Mouse (Mus musculus): ENCODE results near the gene Ccdc73. TPM values are rescaled to one million over a fixed set of nuclear protein-coding genes. Genes with fewer than 3 reads are reported as not detected.
"Not testable (repeated sequence)": the region's sequence is repeated elsewhere in the genome, so short reads cannot be mapped to it uniquely, and the experiment has no call there.

Ccdc73 gene
- polyA plus RNA-seq, 1 experiment from 2014 or later = 10.2 TPM

DNA sequence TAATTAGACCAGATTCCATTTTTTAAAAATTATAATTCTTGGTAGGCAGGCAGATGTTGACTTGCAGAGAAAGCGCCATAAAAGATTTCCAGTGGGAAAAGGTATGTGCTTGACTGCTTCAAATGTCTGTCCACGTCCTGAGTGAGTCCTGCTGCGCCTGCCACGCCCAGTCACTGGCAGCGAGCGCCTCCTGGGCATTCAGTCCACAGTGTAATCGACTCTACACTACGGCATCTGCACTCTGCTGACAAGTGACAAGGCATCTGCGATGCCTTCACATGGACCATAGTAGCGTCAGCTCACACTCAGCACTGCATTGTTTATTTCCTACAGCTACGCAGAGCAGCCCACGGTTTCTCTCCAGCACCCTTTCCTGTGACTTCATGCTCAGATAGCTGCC, 158.0 kb downstream of the Ccdc73 start:
- not testable (repeated sequence) for DNase-seq (ENCODE audit: low spot score); H3K9me3 ChIP-seq (ENCODE audit: control insufficient read depth, low read length); H3K4me3 ChIP-seq (ENCODE audit: low read depth, low read length); H3K4me2 ChIP-seq (ENCODE audit: low read length); ATAC-seq (replicated peaks; ENCODE audit: low FRiP score, low TSS enrichment, low read depth); H3K27me3 ChIP-seq (replicated peaks; ENCODE audit: control insufficient read depth, insufficient read depth, low read length); H3K9ac ChIP-seq (ENCODE audit: low read length); H3K27ac ChIP-seq (ENCODE audit: low read depth); H3K4me1 ChIP-seq (replicated peaks; ENCODE audit: control insufficient read depth, insufficient read depth, low read length); H3K36me3 ChIP-seq (ENCODE audit: control insufficient read depth, insufficient read depth, low read length)
- WGBS = 73% methylated on average over 12 of the region's 12 CpGs

DNA sequence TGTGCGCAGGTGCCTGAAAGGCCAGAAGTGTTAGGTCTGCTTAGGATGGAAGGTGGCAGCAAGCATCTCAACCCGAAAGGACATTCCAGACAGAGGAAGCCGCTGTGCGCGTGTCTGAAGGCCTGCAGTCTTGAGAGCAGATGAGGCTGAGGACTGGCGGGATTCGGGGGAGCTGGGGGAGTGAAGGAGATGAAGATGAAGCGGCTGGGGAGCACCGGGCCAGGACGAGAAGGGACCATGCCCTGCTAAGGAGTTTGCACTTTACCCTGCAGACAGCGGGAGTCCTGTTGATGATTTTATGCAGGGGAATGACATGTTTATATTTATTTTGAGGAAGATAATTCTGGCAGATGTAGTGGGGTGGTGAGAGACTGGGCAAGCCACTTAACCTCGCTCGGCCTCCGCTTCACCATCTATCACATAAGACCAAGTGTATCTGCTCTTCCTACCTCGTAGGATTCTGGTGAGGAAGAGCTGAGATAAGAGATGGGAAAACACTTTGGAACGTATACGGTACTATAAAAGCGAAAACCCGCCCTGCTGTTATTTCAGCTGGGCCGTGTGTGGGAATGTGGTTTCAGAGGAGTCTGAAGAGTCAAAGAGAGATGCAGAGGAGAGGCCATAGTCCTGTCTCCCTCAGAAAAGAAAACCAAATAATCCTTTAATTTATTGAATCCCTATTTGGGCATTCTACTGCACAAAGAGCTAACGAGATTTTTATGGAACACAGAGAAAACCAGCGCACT, 159.5 kb downstream of the Ccdc73 start:
- no peak for ATAC-seq (replicated peaks; ENCODE audit: low FRiP score, low TSS enrichment, low read depth)
- Histone ChIP-seq H3K27me3 (replicated peaks; ENCODE audit: control insufficient read depth, insufficient read depth, low read length) (no peaks in the 10 kb centered on the region), H3K36me3 (ENCODE audit: control insufficient read depth, insufficient read depth, low read length) (no peaks in the 10 kb centered on the region), H3K9me3 (ENCODE audit: control insufficient read depth, low read length) (no peaks in the 10 kb centered on the region), H3K4me1 (replicated peaks; ENCODE audit: control insufficient read depth, insufficient read depth, low read length) (no peaks in the 10 kb centered on the region), H3K4me2 (ENCODE audit: low read length) (no peak overlapping the region), H3K9ac (ENCODE audit: low read length) (no peak overlapping the region), H3K4me3 (ENCODE audit: low read depth, low read length) (no peak overlapping the region), H3K27ac (ENCODE audit: low read depth) (no peak overlapping the region)
- no peak for DNase-seq (ENCODE audit: low spot score)
- 45% methylated on average over 22 of the region's 22 CpGs for WGBS

DNA sequence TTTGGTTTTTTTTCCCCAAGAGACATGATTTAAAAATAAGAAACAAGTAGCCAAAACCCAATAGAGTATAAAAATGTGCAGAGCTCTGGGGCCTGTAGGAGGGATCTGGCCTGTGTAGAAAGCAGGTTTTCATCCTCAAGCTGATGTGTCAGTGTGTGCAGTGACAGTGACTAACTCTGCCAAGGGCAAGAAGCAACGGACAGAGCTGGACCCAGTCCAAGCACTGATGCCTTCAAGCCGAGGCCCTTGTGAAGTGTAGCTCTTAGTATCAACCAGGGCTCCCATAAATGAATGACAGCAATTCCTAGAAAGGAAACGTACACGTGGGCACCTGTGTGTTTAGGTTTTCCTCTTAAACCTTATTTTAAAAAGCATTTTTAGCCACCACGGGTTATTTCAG, 161.2 kb downstream of the Ccdc73 start:
- no peaks in the 10 kb centered on the region for H3K27me3 ChIP-seq (replicated peaks; ENCODE audit: control insufficient read depth, insufficient read depth, low read length)
- H3K4me3 ChIP-seq (ENCODE audit: low read depth, low read length) = no peak overlapping the region
- H3K9me3 ChIP-seq (ENCODE audit: control insufficient read depth, low read length) = no peaks in the 10 kb centered on the region
- no peak overlapping the region for H3K27ac ChIP-seq (ENCODE audit: low read depth)
- ATAC-seq (replicated peaks; ENCODE audit: low FRiP score, low TSS enrichment, low read depth) (no peak), DNase-seq (ENCODE audit: low spot score) (no peak)
- no peaks in the 10 kb centered on the region for H3K4me1 ChIP-seq (replicated peaks; ENCODE audit: control insufficient read depth, insufficient read depth, low read length)
- WGBS = 65% methylated on average over 5 of the region's 5 CpGs
- no peaks in the 10 kb centered on the region for H3K36me3 ChIP-seq (ENCODE audit: control insufficient read depth, insufficient read depth, low read length)
- H3K9ac ChIP-seq (ENCODE audit: low read length) = no peak overlapping the region
- H3K4me2 ChIP-seq (ENCODE audit: low read length) = no peak overlapping the region

DNA sequence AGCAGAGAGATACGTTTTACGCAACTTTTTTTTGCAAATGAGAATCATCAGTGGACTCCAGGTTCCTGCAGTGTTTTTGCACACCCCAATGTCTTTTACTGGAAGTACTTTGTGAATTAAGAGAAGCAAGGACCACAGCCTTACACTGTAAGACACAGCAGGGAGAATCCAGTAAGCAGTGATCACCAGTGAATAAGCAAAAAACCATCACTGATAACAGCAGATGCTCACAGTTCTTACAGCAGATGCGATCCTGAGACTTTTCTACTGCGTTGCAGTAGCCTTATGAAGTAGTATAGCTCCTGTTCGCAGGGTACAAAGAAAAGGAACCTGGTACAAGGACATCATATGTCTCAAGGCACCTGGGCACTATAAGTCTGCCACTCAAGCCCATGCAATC, 162.9 kb downstream of the Ccdc73 start:
- no peak overlapping the region for H3K27ac ChIP-seq (ENCODE audit: low read depth)
- no peaks in the 10 kb centered on the region for H3K4me1 ChIP-seq (replicated peaks; ENCODE audit: control insufficient read depth, insufficient read depth, low read length)
- DNase-seq (ENCODE audit: low spot score) (no peak), ATAC-seq (replicated peaks; ENCODE audit: low FRiP score, low TSS enrichment, low read depth) (no peak)
- no peaks in the 10 kb centered on the region for H3K9me3 ChIP-seq (ENCODE audit: control insufficient read depth, low read length)
- no peak overlapping the region for H3K4me2 ChIP-seq (ENCODE audit: low read length)
- no peaks in the 10 kb centered on the region for H3K36me3 ChIP-seq (ENCODE audit: control insufficient read depth, insufficient read depth, low read length)
- H3K27me3 ChIP-seq (replicated peaks; ENCODE audit: control insufficient read depth, insufficient read depth, low read length) = no peaks in the 10 kb centered on the region
- H3K9ac ChIP-seq (ENCODE audit: low read length) = no peak overlapping the region
- 87% methylated on average over 5 of the region's 5 CpGs for WGBS
- no peak overlapping the region for H3K4me3 ChIP-seq (ENCODE audit: low read depth, low read length)

DNA sequence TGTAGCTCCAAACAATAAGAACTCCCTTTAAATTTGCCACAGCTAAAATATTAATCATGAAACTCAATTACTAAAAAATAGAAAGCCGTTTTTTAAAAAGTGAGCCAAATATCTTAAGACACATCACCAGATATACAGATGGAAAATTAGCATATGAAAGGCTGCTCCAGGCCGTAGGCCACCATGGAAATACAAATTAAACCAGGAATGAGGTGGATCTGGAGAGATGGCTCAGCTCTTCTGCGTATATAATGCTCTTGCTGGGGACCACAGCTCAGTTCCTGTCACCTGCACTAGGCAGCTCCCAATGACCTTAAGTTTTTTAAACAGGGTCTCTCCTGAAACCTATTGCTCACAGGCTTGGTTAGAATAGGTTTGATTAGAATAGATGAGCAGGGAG, 166.5 kb downstream of the Ccdc73 start:
- Histone ChIP-seq H3K27ac (ENCODE audit: low read depth) (no peak overlapping the region), H3K27me3 (replicated peaks; ENCODE audit: control insufficient read depth, insufficient read depth, low read length) (no peaks in the 10 kb centered on the region)

DNA sequence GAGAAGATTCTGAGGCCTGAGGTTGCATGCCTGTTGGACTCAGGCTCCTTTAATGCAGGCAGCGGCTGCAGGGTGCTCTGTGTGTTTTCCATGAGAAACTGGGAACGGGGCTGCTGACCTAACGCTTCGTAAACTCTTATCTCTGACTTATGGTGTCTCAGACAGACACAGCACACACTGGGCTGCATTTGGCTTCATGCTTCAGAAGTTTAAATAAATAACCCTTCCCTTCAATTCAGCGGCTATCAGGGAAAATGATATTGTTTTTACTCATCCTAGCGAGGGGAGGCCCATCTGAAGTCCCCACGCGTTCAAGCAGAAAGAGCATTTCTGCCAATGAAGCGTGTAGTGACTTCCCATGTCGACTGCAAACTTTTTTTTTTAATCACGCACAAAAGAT, 168.4 kb downstream of the Ccdc73 start:
- no peak for DNase-seq (ENCODE audit: low spot score)
- Histone ChIP-seq H3K9me3 (ENCODE audit: control insufficient read depth, low read length) (no peaks in the 10 kb centered on the region), H3K9ac (ENCODE audit: low read length) (no peak overlapping the region), H3K4me3 (ENCODE audit: low read depth, low read length) (no peak overlapping the region), H3K4me2 (ENCODE audit: low read length) (no peak overlapping the region), H3K27me3 (replicated peaks; ENCODE audit: control insufficient read depth, insufficient read depth, low read length) (no peaks in the 10 kb centered on the region), H3K4me1 (replicated peaks; ENCODE audit: control insufficient read depth, insufficient read depth, low read length) (no peaks in the 10 kb centered on the region; the same call in 1 of the 2 replicates), H3K27ac (ENCODE audit: low read depth) (no peak overlapping the region), H3K36me3 (ENCODE audit: control insufficient read depth, insufficient read depth, low read length) (no peaks in the 10 kb centered on the region)
- 49% methylated on average over 11 of the region's 11 CpGs for WGBS
- no peak for ATAC-seq (replicated peaks; ENCODE audit: low FRiP score, low TSS enrichment, low read depth)

More for the DNA sequence above, 166.5 kb downstream of the Ccdc73 start:
- WGBS = 87% methylated on average over 3 of the region's 3 CpGs
- Histone ChIP-seq H3K36me3 (ENCODE audit: control insufficient read depth, insufficient read depth, low read length) (no peaks in the 10 kb centered on the region), H3K4me3 (ENCODE audit: low read depth, low read length) (no peak overlapping the region), H3K9me3 (ENCODE audit: control insufficient read depth, low read length) (no peaks in the 10 kb centered on the region), H3K4me2 (ENCODE audit: low read length) (no peak overlapping the region), H3K9ac (ENCODE audit: low read length) (no peak overlapping the region), H3K4me1 (replicated peaks; ENCODE audit: control insufficient read depth, insufficient read depth, low read length) (no peaks in the 10 kb centered on the region; the same call in 1 of the 2 replicates)
- ATAC-seq (replicated peaks; ENCODE audit: low FRiP score, low TSS enrichment, low read depth) (no peak), DNase-seq (ENCODE audit: low spot score) (no peak)

DNA sequence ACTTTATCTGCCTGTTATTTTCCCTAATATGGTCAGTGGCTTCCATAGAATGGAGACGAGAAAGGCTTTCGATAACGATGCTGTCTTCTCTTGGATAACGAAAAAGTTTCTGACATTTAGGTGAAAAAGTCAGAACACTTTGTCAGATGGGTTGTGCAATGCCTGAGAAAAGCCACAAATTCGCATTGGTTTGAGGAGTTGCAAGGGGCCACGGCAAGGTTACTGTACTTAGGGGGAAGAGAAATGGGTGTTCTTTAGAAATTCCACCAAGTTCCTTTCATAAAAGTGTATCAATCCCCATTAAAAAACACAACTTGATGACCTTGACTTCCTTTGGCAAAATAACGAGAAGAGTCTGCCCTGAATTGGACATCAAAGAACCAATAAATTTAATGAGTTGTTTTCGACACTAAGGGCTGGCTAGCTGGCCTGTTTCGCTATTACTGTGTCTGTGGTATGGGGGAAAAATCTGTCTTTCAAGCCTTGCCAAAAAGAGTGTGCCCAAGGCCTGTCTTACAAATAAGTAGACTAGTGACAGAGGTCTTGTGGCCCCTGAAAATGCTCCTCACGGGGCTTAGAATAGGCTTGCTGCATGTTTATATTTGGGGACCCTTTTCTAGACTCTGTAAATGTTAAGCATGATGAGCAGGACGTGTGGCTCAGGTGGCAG, 168.9 kb downstream of the Ccdc73 start:
- no peak overlapping the region for H3K4me3 ChIP-seq (ENCODE audit: low read depth, low read length)
- H3K27me3 ChIP-seq (replicated peaks; ENCODE audit: control insufficient read depth, insufficient read depth, low read length) = no peaks in the 10 kb centered on the region
- H3K9me3 ChIP-seq (ENCODE audit: control insufficient read depth, low read length) = no peaks in the 10 kb centered on the region
- 71% methylated on average over 11 of the region's 11 CpGs for WGBS
- no peak overlapping the region for H3K9ac ChIP-seq (ENCODE audit: low read length)
- ATAC-seq (replicated peaks; ENCODE audit: low FRiP score, low TSS enrichment, low read depth) = no peak
- H3K4me1 ChIP-seq (replicated peaks; ENCODE audit: control insufficient read depth, insufficient read depth, low read length) = no peaks in the 10 kb centered on the region; the same call in 1 of the 2 replicates
- no peaks in the 10 kb centered on the region for H3K36me3 ChIP-seq (ENCODE audit: control insufficient read depth, insufficient read depth, low read length)
- DNase-seq (ENCODE audit: low spot score) = no peak
- H3K4me2 ChIP-seq (ENCODE audit: low read length) = no peak overlapping the region
- no peak overlapping the region for H3K27ac ChIP-seq (ENCODE audit: low read depth)

DNA sequence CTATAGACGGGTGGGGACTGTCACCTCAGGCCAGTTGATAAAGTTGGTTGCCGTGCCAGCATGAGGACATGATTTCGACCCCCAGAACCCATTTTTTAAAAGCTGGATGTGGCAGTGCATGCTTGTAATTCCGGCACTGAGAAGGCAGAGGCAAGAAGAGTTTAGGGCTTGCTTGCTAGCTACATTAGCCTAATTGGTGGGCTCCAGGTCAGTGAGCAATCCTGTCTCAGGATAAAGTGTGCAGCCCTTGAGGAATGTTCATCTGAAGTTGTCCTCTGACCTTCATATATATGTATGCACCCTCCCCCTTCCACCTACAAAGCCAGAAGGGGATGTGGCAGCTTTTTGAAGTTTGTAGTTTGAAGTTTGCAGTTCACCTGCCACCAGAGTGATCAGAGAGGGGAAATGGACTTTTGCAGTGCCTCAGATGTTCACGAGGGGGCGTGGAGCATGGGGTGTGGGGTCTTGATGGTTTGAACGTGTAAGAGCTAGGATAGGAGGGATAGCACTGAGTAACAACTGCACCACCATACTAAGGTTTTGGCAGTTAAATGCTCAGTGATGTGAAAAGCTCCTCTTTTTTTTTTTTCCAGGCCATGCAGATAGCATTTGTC, 170.5 kb downstream of the Ccdc73 start:
- Histone ChIP-seq H3K4me1 (replicated peaks; ENCODE audit: control insufficient read depth, insufficient read depth, low read length) (no peaks in the 10 kb centered on the region; the same call in 1 of the 2 replicates), H3K9ac (ENCODE audit: low read length) (no peak overlapping the region), H3K27me3 (replicated peaks; ENCODE audit: control insufficient read depth, insufficient read depth, low read length) (no peaks in the 10 kb centered on the region), H3K36me3 (ENCODE audit: control insufficient read depth, insufficient read depth, low read length) (no peaks in the 10 kb centered on the region), H3K9me3 (ENCODE audit: control insufficient read depth, low read length) (no peaks in the 10 kb centered on the region), H3K4me3 (ENCODE audit: low read depth, low read length) (no peak overlapping the region), H3K27ac (ENCODE audit: low read depth) (no peak overlapping the region), H3K4me2 (ENCODE audit: low read length) (no peak overlapping the region)
- DNase-seq (ENCODE audit: low spot score) = no peak
- no peak for ATAC-seq (replicated peaks; ENCODE audit: low FRiP score, low TSS enrichment, low read depth)
- WGBS = 72% methylated on average over 7 of the region's 7 CpGs
